Comparison of ENCODE assay signal across 20 mouse cellular contexts in the genomic region with DNA sequence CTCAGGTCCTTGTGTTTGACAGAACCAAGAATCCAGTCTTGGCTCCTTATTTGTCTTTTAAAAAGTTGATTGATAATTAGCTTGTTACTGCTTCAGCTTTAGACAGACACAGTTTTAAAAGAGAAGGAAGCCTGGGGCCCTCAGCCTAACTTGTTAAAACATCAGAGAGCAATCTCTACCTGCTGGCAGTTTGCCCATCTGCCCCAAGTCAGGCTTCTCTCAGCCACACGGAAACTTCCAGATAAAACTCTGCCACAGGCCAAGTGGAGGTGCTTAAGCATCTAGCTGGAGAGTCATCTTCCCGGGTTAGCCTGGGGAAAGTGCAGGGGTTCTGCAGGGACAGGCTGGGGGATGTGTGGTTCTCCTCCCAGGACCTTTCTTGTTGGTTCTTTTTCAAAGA.
"Had no signal": no experiment of that assay in that cellular context is flagged by ENCODE, and none has a peak within 500 bp of the region (broad histone marks: within the 10 kb centered on the region; RNA-seq: fewer than 3 reads in every experiment).

No protein-coding gene starts in this region.

- H3K9ac ChIP-seq: liver, embryonic 14.5 days; lung, embryonic 15.5 days; midbrain, embryonic 12.5 days; neural tube, embryonic 13.5 days; neural tube, embryonic 15.5 days; stomach, embryonic 15.5 days had no signal

- H3K36me3 ChIP-seq: lung, embryonic 15.5 days; midbrain, embryonic 10.5 days; midbrain, embryonic 12.5 days; neural tube, embryonic 13.5 days; neural tube, embryonic 15.5 days; stomach, embryonic 15.5 days had no signal

- DNase-seq: lung, adult 18-20 months; lung, postnatal 10 days; lung, postnatal 4 days; midbrain, embryonic 14.5 days; retina, postnatal 1 day; right cerebral cortex, adult 18-20 months; right cerebral cortex, postnatal 14 days; thymus, adult 2 months; thymus, postnatal 25 days; thymus, postnatal 4 days had no signal

- ATAC-seq: midbrain, embryonic 16.5 days had no signal

- H3K4me3 ChIP-seq: lung, embryonic 15.5 days; midbrain, embryonic 10.5 days; midbrain, embryonic 12.5 days; myocyte; neural tube, embryonic 13.5 days; neural tube, embryonic 15.5 days; stomach, embryonic 15.5 days had no signal

- H3K4me1 ChIP-seq: lung, embryonic 15.5 days; midbrain, embryonic 10.5 days; midbrain, embryonic 12.5 days; neural tube, embryonic 13.5 days; neural tube, embryonic 15.5 days; stomach, embryonic 15.5 days had no signal

- H3K4me2 ChIP-seq: lung, embryonic 15.5 days; midbrain, embryonic 12.5 days; neural tube, embryonic 13.5 days; neural tube, embryonic 15.5 days; stomach, embryonic 15.5 days had no signal

- H3K27me3 ChIP-seq: lung, embryonic 15.5 days; midbrain, embryonic 12.5 days; neural tube, embryonic 13.5 days; neural tube, embryonic 15.5 days; stomach, embryonic 15.5 days had no signal

- H3K9me3 ChIP-seq: lung, embryonic 15.5 days; midbrain, embryonic 10.5 days; midbrain, embryonic 12.5 days; neural tube, embryonic 13.5 days; neural tube, embryonic 15.5 days; stomach, embryonic 15.5 days had no signal

- H3K27ac ChIP-seq: liver, embryonic 14.5 days; lung, embryonic 15.5 days; midbrain, embryonic 10.5 days; midbrain, embryonic 12.5 days; neural tube, embryonic 13.5 days; neural tube, embryonic 15.5 days; stomach, embryonic 15.5 days; stomach, postnatal 0 days had no signal
